In genomic region chr9:34488267-34488666, GRCm38 (mm10) we compare ENCODE assay signal across 8 mouse cellular contexts. TPM values are rescaled to one million over a fixed set of nuclear protein-coding genes. Genes with fewer than 3 reads are reported as not detected.
DNase-seq lines count a peak whose midpoint lies in the region; ATAC-seq and TF ChIP-seq lines count a peak whose summit lies in the region.

No protein-coding gene starts in this region.

- intact Hi-C loops in heart, postnatal 36 days (cut with DNase I), result loop anchor here (5.0 kb wide), 3 partner anchors 101 to 1226 kb away; no protein-coding TSS in a partner anchor

- no peak for ATAC-seq in heart, postnatal 0 days (ENCODE audit: insufficient read depth, low read depth)
- peak; percentile 32; the same call in 1 of the 2 replicates for ATAC-seq in hindbrain, embryonic 12.5 days (ENCODE audit: low FRiP score)
- peak; percentile 51 for ATAC-seq in midbrain, embryonic 13.5 days

- no peaks in the 10 kb centered on the region for H3K9me3 ChIP-seq in heart, postnatal 0 days (replicated peaks; ENCODE audit: control insufficient read depth, low read length)
- H3K9me3 ChIP-seq in hindbrain, embryonic 12.5 days (replicated peaks), result no peaks in the 10 kb centered on the region
- H3K9me3 ChIP-seq in midbrain, embryonic 13.5 days, result no peaks in the 10 kb centered on the region

- WGBS in heart, postnatal 0 days, result under 1% methylated on average over 9 of the region's 9 CpGs
- WGBS in hindbrain, embryonic 12.5 days, result 1% methylated on average over 9 of the region's 9 CpGs
- under 1% methylated on average over 9 of the region's 9 CpGs for WGBS in midbrain, embryonic 13.5 days

- no peak for TF ChIP-seq EP300 in heart, postnatal 0 days (IDR thresholded peaks at IDR 0.05; ENCODE audit: low read depth)

- H3K36me3 ChIP-seq in heart, postnatal 0 days (replicated peaks; ENCODE audit: control insufficient read depth, insufficient read depth, low read length), result no peaks in the 10 kb centered on the region
- H3K36me3 ChIP-seq in hindbrain, embryonic 12.5 days, result no peaks in the 10 kb centered on the region
- H3K36me3 ChIP-seq in midbrain, embryonic 13.5 days, result no peaks in the 10 kb centered on the region

- H3K27ac ChIP-seq in heart, postnatal 0 days (ENCODE audit: low read depth), result no peak overlapping the region
- H3K27ac ChIP-seq in bone marrow macrophage, adult 2 months (ENCODE audit: insufficient read depth, low read depth, low read length), result no peak overlapping the region
- H3K27ac ChIP-seq in hindbrain, embryonic 12.5 days, result no peak overlapping the region
- peak overlapping the region; percentile 54 for H3K27ac ChIP-seq in midbrain, embryonic 13.5 days

- no peak for TF ChIP-seq POLR2A in bone marrow macrophage, adult 2 months (IDR thresholded peaks at IDR 0.05; ENCODE audit: borderline replicate concordance, low read depth, low read length)

- TF ChIP-seq CTCF in heart, postnatal 0 days (IDR thresholded peaks at IDR 0.05; ENCODE audit: low read depth), result no peak
- no peak for TF ChIP-seq CTCF in bone marrow macrophage, adult 2 months (IDR thresholded peaks at IDR 0.05; ENCODE audit: low read depth, low read length)

- peak overlapping the region; percentile 88 for H3K4me2 ChIP-seq in heart, postnatal 0 days (ENCODE audit: low read depth, low read length)
- peak overlapping the region; percentile 79 for H3K4me2 ChIP-seq in hindbrain, embryonic 12.5 days (replicated peaks)
- peak overlapping the region; percentile 74 for H3K4me2 ChIP-seq in midbrain, embryonic 13.5 days (replicated peaks)

- peaks cover 84% of the 10 kb centered on the region for H3K27me3 ChIP-seq in heart, postnatal 0 days (ENCODE audit: control insufficient read depth, insufficient read depth, low read length)
- H3K27me3 ChIP-seq in hindbrain, embryonic 12.5 days, result peaks cover 47% of the 10 kb centered on the region
- H3K27me3 ChIP-seq in midbrain, embryonic 13.5 days, result peaks cover 50% of the 10 kb centered on the region

- peaks cover 3% of the 10 kb centered on the region; the same call in 1 of the 2 replicates for H3K4me1 ChIP-seq in heart, postnatal 0 days (ENCODE audit: control insufficient read depth, insufficient read depth)
- H3K4me1 ChIP-seq in bone marrow macrophage, adult 2 months (ENCODE audit: control insufficient read depth, insufficient read depth, low read length), result no peaks in the 10 kb centered on the region
- H3K4me1 ChIP-seq in hindbrain, embryonic 12.5 days, result peaks cover 18% of the 10 kb centered on the region; the same call in 1 of the 2 replicates
- H3K4me1 ChIP-seq in midbrain, embryonic 13.5 days (replicated peaks), result peaks cover 72% of the 10 kb centered on the region

- H3K9ac ChIP-seq in heart, postnatal 0 days (replicated peaks; ENCODE audit: low read depth, low read length), result no peak overlapping the region
- peak overlapping the region; percentile 59 for H3K9ac ChIP-seq in hindbrain, embryonic 12.5 days
- H3K9ac ChIP-seq in midbrain, embryonic 13.5 days (replicated peaks), result peak overlapping the region; percentile 66

- H3K4me3 ChIP-seq in heart, postnatal 0 days (ENCODE audit: low read depth, low read length), result peak overlapping the region; percentile 65
- H3K4me3 ChIP-seq in bone marrow macrophage, adult 2 months (ENCODE audit: insufficient read depth, low read length), result peak overlapping the region; percentile 49
- H3K4me3 ChIP-seq in hindbrain, embryonic 12.5 days, result peak overlapping the region; percentile 57
- peak overlapping the region; percentile 63 for H3K4me3 ChIP-seq in midbrain, embryonic 13.5 days (replicated peaks)

- no peak for DNase-seq in heart, postnatal 0 days (ENCODE audit: low spot score)
- DNase-seq in heart, postnatal 36 days, result no peak
- no peak for DNase-seq in testis, postnatal 14 days (ENCODE audit: low spot score)
- DNase-seq in layer of hippocampus, adult 9-10 months (ENCODE audit: low spot score), result no peak
- no peak for DNase-seq in adrenal gland, adult (ENCODE audit: inconsistent age in 2 of 2, low spot score in 1 of 2)

RNA-seq across cellular contexts. Expression of gene Kirrel3, which starts 2.6 kb away (rescaled TPM):
- 0.23 and 0.42 TPM in 2 replicates for total RNA-seq in heart, postnatal 0 days (2014; rRNA removed; ENCODE audit: low replicate concordance)
- 0.29 TPM in 2 replicates for polyA plus RNA-seq in heart, postnatal 0 days (2015; fragmentation: Nextera tagmentation; extraction: Ambion mirVana)
- total RNA-seq in heart, postnatal 36 days (2021), result under 1 TPM; 0.53 to 0.60 TPM
- polyA plus RNA-seq in bone marrow macrophage, adult 2 months (2012; ENCODE audit: insufficient read depth, insufficient read length, missing spikeins), result not detected in 2 replicates
- polyA plus RNA-seq in hindbrain, embryonic 12.5 days (2016; fragmentation: Nextera tagmentation; extraction: Ambion mirVana), result 16.1 and 16.3 TPM in 2 replicates
- polyA plus RNA-seq in midbrain, embryonic 13.5 days (2015; fragmentation: Nextera tagmentation; extraction: Ambion mirVana), result 24.0 and 30.0 TPM in 2 replicates

Comparison
In these comparisons a context has a peak if more than half of its experiments do, and no peak if none do; other contexts are left out.
1. RNA of gene Kirrel3, which starts 2.6 kb away (polyA plus RNA-seq): 24.0 to 30.0 TPM in midbrain, embryonic 13.5 days and 16.1 to 16.3 TPM in hindbrain, embryonic 12.5 days; 0.29 TPM in heart, postnatal 0 days and not detected in bone marrow macrophage, adult 2 months; every median in the first group is over 10 times any median in the second.
2. Peak in every context shown above with its lines, with median percentiles within 50 percentile points of each other: H3K4me2 ChIP-seq and H3K4me3 ChIP-seq.